Mouse (Mus musculus): Measurements from ENCODE around the gene B3gnt8.

Gene B3gnt8

DNA sequence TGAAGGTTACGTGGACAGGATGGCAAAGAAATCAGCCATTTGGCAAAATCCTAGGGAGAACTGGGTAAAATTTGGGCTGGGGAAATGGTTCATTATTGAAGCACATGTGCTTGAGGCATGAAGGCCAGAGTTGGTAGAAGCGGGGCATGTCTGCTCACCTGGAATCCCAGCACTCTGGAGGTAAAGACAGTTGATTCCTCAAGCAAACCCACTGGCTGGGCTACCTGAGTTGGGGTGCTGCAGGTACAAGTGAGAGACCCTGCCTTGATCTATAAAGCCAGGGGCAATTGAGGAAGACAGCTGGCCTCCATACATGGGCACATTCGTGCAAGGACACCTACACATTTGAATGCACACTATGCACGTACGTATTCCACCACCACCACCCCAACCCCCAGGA, 6.4 kb upstream of the B3gnt8 start:
- no peak for DNase-seq

DNA sequence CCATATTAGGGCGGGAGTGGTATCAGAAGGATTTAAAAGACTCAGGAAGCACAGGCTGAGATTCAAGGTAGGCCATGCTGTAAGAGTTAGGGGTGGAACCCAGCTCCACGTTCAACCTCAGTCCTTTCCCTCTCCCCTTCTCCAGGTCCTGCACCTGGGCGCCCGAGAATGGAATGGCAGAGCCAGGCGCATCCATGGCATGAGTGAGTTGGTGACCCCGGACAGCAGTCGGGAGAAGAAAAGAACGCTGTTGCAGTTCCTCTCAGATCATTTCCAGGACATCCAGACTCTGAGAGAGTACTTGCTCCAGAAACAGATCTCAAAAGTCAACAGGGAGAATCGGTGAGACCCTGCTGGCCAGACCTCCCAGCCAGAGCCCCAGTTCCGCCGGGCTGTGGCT, 5.7 kb upstream of the B3gnt8 start:
- DNase-seq = no peak

DNA sequence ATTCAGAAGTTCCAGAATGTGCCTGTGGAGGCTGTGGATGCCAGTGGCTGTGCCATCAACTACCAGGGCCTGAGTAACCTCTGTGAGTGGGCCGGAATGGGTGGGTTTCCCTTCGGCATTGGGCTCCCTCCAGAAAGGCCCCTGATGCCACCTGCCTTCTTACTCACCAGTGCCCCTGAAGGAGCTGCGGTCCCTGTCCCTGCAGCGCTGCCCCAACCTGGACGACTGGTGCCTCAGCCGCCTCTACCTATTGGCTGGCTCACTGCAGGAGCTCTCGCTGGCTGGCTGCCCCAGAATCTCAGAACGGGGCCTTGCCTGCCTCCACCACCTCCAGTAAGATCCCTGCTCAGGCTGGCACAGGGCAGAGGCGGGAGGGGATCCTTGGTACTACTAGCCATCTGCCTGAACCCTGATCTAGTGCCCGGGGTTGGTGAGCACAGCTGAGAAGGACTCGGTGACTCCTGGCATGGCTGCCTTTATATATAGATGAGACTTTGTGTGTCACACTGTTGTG, 2.5 kb upstream of the B3gnt8 start:
- no peak for DNase-seq

DNA sequence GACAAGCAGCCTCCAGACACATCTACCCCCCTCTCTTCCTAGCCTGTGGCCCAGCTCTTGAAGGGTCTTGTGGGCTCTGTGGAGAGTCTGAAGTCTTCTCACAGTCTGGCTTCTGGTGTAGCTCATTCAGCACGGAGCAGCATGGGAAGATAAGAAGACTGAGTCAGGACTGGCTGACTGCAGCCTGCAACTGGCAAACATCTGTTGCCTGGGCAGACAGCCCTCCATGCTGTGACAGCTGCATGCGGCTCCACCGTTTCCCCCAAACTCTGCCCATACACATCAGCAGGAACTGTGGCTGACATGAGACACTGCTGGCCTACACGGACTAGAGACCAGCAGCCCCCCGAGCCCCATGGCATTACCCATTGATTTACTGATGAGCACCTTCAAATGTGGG, 1.6 kb upstream of the B3gnt8 start:
- DNase-seq = no peak

DNA sequence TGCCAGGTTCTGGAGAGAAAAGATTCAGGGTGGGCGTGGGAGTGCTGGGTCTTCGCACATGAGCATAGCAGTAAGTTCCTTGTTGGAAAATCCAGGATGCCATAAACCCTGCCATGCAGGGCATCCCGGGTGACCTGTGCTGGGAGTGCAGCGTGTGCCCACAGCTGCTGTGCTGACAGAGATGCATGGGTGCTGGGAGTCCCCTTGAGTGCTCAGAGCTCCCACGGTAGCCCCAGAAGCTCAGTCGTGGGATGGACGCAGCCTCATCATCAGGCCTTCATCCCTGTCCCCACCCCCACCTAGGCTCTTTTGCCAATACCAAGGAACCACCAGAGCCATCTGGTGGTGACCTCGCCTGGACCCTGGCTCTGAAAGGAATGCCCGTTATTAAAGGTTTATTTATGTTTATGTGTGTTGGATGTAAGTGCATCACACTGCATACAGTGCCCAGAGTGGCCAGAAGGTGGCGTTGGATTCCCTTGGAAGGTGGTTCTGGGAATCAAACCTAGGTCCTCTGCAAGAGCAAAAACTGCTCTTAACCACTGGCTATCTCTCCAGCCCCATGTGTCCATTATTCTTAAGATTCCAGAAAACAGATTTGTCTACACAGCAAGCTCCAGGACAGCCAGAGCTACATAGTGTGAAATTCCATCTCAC, 732 bp upstream of the B3gnt8 start:
- DNase-seq = peak; percentile 75 to 76

DNA sequence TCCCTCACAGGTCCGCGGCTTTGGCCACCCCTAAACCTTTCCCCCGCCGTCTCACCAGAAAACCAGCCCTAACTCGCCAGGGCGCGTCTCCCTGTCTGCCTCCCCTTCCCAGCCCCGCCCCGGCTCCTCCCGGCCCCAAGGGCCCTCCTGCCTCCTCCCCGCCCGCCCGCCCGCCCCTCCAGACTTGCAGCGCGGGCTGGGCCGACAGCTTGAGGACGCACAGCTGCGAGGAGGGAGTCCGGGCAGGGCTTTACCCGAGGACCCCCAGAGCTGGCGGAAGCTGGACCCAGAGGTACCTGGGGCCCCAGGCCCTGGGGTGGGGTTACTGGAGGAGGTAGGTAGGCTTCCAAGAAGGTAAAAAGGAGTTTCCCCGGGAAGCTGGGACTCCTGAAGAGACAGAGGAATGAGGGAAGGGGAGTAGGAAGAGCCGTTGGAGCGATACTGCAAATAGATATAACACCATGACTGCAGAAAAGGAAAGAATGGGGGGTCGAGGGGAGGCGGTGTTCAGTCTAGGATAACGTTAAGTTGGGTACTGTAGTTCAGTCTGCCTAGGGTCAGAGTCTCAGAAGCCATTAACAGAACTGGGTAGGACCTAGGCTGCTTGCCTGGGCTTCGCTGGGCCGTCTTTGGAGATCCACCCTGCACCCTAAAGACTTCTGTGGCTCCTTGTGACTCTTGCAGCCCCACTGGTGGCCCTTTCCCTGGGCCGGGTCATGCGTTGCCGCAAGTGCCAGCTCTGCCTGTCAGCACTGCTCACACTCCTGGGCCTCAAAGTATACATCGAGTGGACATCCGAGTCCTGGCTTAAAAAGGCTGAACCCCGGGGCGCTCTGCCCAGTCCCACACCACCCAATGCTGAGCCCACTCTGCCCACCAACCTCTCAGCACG, 1.2 kb downstream of the B3gnt8 start:
- peak in 1 of 2 experiments; percentile 31 for DNase-seq

DNA sequence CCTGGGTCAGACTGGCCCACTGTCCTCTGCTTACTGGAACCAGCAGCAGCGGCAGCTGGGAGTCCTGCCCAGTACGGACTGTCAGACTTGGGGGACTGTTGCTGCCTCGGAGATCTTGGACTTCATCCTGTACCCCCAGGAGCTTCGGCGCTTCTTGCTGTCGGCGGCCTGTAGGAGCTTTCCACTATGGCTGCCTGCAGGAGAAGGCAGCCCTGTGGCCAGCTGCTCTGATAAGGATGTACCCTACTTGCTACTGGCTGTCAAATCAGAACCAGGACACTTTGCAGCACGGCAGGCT, 1.8 kb downstream of the B3gnt8 start:
- no peak for DNase-seq

DNA sequence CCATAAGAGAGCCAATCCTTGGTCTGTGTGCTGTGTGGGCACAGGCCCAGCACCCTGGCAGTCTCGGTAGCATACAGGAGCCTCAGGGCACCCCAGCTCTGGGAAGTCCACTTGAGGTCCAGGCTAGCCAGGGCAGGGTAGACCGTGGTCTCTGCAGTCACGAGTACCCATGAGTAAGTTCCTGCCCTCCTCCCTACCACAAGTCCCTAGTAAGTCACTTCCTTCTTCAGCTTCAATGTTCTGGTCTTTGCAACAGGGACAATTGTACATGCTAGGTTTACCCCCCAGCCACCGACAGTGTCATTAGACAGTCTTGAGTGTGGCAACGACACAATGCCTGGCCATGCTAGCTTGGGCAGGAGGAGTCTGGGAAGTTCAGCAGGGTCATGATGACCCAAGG, 6.2 kb downstream of the B3gnt8 start:
- peak; percentile 57 to 58 for DNase-seq

DNA sequence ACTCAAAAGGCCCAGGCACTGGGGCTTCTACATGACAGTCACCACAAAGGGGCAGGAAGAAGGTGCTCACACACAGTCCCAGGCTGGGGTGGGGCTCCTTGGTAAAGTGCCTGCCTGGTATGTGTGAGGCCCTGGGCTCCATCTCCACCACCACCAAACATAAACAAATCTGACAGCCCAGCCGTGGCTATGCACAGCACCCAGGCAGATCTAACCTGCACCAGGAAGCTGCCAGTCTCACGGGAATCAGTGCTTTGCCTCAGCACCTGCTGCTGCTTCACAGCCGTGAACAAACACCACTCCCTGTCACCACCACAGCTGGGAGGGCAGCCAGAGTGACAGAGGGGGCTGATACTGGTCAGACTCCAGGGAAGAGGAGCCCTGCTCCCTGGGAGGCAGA, 9.9 kb downstream of the B3gnt8 start:
- peak; percentile 81 to 85 for DNase-seq

DNA sequence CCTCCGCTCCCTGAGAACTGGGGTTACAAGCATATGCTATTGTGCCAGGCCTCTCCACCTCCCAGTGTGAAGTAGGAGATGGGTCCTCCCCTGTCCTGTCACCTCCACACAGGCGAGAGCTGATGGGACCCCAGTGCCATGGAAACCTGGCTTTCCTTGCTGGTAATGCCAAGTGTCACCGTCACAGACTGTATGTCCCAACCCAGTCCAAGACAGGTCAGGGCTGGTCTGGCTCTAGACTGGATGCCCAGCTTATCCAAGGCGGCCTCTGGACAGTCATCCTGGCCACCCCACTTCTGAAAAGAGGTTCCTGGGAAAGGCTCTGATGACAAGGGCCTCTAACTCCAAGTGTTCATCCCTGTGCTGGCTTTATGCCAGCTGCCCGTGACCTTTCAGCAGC, 10.6 kb downstream of the B3gnt8 start:
- no peak for DNase-seq

DNA sequence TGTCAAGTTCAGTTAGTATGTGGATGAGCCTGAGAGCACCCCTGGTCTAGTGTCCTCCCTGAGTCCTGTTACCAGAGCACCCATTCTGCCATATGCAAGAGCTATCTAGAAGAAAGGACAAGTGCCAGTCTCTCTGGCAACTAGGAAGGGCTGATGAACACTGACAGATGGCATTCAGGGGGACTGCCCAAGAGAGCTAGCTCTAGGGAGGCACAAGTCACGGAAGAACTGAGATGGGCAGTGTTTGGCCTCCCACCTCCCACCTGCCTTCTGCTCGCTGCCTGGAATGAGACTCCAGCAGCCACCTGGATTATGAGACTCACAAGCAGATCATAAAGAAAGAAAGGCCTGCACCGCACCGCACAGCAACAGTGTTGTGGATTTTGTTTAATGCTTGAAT, 13.3 kb downstream of the B3gnt8 start:
- no peak for DNase-seq

DNA sequence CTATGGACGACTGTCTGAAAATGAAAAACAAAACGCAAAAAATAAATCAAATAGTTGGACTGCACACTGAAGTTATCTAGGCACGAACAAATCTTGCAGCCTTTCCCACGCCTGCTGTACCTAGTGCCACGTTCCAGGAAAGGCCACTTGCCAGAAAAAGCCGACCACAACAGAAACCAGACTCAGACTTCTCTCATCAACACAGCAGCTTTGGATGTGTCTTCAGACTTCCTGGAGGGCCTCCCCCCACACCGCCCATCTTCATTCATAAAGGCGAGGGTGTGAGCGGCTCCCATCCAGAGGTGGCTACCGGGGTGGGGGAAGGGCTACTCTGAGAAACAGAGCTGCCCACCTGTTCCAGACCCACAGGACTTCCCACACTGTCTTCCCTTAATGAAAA, 17.7 kb downstream of the B3gnt8 start:
- peak in 1 of 2 experiments; percentile 36 for DNase-seq

DNA sequence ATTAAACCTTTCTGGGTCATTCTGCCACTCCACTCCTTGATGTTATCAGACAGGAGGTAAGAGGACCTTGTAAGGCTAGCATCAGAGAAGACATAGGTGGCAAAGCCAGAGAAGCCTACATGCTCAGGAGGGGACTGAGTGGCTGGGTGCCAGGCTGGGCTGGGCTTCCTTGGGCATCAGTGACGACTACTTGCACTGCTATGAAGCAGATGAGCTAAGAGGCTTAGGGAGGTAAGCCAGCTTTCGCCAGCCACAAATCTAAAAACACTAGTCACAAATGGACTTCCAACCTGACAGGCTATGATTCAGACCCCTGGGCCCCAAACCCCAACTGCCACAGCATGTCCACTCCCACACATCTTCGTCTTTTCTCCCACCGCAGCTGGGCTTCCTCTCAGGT, 18.2 kb downstream of the B3gnt8 start:
- no peak for DNase-seq

DNA sequence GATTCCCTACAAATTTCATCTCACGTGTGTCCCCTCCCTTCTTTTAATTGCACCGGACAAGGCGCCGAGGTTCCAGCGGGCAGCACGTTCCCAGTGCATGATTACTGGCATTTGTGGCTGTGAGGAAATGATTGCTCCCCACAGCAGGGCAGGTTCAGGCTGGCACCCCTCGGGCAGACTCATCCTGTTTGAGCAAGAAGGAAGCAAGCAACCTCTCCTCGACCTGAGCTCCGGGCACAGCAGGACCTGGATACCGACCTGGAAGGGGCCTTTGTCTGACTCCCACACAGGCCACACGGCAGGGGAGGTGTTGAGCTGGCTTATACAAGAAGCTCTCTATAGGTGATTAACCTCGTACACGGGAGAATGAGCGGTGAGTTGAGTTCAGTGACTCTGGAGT, 18.6 kb downstream of the B3gnt8 start:
- no peak for DNase-seq

DNA sequence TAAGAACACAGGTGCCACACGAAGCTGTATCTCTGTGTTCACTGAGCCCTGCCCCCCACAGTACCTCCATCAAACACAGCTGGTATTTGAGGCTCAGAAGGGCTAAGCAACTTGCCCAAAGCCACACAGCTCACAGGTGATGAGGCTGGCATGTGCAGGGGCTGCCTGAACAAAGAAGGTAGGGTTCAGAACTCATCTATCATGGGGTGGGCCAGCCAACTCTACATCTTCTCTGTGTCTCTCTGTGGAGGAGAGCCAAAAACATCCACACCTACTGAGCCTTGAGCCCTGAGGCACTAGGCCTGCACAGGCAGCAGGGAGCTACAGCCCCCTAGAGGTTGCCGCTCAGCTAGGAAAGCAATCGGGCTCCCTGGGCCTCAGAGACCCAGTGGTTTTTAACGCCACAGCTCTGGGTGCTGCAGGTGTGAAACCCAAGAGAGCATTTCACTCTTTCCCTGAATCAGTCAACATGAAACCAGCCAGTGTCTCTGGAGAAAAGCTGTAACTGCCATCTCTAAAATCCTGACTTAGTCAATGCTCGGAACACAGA, 21.2 kb downstream of the B3gnt8 start:
- peak; percentile 67 to 70 for DNase-seq

DNA sequence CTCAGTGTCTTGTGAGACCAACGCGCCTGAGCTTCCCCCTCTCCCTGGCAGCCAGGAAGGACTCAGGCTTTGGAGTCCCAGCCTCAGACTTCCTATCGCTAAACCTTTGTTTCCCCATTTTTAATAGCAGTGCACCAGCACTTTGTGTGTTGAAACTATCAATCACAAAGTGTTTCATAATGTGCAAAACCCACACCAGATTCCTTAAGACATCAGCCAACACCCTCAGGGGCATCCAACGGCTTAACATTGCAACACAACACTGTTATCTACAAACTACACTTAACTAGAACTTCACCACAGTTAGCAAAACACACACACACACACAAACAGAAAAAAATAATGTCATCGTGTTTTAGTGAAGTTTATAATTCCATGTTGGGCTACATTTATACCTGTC, 23.4 kb downstream of the B3gnt8 start:
- no peak for DNase-seq

DNA sequence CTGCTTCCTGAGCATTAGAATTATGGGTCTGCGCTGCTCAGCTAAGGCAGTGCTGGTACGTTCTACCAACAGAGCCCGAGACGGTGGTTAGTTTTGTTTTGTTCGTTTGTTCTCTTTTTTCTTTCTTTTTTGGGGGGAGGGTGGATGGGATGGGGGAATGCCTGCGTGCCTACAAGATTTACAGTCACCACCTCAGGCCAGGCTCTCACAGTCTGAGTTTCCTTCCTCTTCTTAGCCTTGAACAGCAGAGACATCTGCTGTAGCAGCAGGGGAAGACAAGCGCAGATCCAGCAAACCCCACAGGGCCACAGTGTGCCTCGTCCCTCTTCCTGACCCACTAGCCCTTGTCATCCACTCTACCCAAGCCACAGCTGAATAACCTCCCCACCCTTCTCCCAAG, 24.8 kb downstream of the B3gnt8 start:
- peak; percentile 71 to 76 for DNase-seq

DNA sequence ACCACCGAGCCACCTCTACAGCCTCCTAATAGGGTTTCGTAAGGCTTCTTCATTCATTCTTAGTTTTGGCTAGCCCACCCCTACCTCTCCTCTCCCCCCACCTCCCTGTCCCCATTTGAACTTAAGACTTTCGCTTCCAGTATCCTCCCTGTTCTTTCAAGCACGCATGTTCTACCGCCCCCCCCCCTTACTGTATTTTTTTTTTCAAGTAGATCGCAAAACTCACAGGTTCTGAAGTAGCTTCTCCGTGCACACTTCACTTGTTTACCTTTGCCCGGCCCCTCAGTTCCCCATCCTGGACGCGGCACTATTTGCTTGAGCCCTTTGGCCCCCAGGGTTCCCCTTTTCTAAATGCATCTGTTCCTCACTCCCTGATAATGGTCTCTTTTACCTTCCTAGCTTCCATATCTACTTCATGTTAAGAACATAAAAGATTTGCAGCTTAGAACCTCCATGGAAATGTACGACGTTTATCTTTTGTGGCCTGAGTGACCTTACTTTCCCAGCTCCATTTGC, 25.8 kb downstream of the B3gnt8 start:
- peak; percentile 53 to 64 for DNase-seq

DNA sequence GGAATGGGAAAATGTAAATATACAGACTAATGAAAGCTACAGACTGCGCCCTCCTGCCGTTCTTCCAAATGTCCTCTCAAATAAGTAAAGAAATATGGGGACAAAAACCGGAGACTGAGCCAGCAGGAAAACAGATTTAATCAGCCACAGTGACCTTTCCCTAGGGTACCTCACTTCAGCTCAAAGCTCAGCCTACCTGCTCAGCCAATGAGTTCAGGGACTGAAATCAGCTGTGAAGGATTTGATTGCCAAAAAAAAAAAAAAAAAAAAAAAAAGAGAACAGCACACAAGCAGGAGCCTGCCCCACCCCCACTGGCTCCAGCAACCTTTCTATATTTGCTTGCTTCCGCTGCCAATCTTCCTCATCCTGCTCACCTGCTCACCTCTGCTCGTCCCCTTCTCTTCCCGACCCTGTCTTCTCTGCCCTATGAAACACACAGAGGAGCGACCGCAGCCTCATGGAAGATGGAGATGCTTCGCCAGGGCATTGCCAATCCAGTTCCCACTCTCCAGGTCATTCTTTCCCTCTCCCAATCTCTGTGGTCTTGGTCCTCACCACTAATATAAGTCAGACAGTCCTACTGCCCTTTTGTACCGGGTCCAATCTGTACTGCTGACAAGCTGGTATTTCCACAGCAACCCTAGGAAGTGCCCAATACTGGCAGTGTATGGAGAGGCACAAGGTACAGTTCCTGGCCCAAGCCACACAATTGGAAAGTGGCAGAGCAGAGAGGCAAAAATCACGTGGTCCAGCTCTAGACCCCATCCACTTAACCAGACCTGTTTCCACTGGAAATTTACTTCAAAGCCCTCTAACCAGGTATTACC, 29.4 kb downstream of the B3gnt8 start:
- DNase-seq = no peak

DNA sequence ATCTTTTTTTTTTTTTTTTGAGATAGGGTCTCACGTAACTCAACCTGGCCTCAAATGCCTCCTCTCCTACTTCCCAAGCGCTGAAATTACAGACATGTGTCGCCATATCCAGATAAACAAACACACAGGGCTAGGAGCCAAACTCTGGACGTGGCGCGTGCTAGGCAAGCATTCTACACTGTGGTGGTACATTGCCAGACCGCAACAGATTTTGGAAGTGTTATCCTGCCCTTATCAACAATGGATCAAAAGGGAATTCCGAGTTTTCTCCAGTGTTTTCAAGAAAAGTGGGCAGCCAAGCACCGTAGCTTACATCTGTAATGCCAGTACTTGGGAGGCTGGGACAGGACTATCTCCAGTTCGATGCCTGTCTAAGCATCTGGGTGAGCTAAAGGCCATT, 31.3 kb downstream of the B3gnt8 start:
- DNase-seq = no peak

DNA sequence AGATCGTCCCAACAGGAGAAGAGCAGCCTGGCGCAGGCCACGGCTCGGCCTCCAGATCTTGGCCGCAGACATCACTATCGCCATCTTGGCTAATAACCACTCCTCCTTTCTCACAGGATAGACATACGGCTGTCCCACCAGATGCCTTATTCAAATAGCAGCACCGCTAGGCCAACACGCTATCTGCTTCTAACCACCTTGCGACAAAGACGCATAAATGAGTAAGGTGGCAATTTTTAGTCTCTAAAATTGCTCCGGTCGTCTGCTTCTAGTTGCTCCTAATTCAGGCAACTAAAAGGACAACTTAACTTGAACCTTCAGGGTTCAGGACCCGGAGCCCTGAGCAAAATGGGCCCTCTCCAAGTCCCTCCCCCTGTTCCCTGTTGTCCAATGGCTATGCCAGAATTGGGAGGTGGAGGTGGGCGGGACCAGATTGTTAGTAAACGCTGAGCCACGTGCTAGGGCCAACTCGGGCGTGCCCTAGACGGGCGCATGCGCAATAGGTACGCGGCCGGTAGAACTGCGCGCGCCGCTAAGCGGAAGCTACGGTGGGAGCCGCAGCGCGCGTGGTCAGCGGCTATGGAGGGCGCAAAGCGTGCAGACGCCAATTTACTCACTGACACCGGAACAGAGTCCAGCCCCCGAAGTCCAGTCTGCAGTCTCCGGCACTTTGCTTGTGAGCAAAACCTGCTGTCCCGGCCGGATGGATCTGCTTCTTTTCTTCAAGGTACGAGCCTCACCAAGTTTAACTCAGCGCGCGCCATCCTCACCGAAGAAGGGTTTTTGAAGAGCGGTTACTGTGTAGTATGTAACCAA, 32.4 kb downstream of the B3gnt8 start, which contains the start of the genes Bckdha and Exosc5:
Bckdha (minus strand) TSS at position 325 of the 816 bp plus-strand sequence.
Exosc5 (plus strand) TSS at position 508 of the 816 bp plus-strand sequence.
- DNase-seq = peak; percentile 97 to 98

DNA sequence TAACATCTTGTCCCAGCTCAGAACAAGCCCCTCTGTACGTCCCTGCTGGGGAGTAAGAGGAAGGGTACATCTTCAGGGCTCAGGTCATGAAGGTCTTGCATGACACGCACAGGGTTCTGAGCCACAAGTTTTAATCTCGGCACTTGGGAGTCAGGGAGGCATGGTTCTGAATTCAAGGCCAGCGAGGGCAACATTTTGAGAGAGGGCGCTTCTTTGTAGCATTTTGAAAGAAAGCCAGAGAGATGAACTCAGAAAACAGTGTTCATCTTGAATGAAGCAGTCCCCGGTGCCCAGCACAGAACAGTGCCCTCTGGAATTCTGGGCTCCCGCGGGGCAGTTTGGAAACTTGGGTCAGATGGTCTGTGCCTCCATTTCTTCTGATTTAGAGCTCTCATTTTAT, 39.9 kb downstream of the B3gnt8 start:
- DNase-seq = no peak
